Mouse (Mus musculus): Measurements from ENCODE around the gene Wnt5b. TPM values are rescaled to one million over a fixed set of nuclear protein-coding genes. Genes with fewer than 3 reads are reported as not detected.
"Not testable (repeated sequence)": the region's sequence is repeated elsewhere in the genome, so short reads cannot be mapped to it uniquely, and the experiment has no call there.

Wnt5b gene
- polyA plus RNA-seq, 2 experiments, result 13.3 to 17.5 TPM

DNA sequence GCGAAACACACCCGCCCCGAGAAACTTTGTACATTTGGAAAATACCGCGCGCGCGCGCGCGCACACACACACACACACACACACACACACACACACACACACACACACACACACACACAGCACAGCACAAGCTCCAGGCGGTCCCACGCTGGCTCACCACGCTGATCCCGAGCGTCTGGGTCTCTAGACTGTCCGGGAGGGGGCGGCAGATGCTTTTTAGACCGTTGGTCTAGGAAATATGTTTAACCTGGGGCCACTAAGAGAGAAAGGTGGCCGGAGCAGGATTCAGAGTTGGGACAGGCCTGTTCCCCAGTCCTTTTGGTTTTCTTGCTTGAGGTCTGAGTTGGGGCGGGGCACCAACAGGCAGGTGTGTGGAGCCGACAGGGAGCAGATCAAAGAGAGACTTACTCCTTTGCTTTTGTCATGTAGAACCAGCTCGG, 95.1 kb downstream of the Wnt5b start:
- H3K9ac ChIP-seq (ENCODE audit: low read depth, low read length, severe bottlenecking), result peak overlapping the region; percentile 42
- H3K27me3 ChIP-seq (ENCODE audit: control insufficient read depth, insufficient read depth, low read length), result 0 out of 2 replicates have a peak, but pooled peaks cover 5% of the 10 kb centered on the region
- peak; percentile 73 for ATAC-seq (ENCODE audit: low FRiP score, low read depth)

DNA sequence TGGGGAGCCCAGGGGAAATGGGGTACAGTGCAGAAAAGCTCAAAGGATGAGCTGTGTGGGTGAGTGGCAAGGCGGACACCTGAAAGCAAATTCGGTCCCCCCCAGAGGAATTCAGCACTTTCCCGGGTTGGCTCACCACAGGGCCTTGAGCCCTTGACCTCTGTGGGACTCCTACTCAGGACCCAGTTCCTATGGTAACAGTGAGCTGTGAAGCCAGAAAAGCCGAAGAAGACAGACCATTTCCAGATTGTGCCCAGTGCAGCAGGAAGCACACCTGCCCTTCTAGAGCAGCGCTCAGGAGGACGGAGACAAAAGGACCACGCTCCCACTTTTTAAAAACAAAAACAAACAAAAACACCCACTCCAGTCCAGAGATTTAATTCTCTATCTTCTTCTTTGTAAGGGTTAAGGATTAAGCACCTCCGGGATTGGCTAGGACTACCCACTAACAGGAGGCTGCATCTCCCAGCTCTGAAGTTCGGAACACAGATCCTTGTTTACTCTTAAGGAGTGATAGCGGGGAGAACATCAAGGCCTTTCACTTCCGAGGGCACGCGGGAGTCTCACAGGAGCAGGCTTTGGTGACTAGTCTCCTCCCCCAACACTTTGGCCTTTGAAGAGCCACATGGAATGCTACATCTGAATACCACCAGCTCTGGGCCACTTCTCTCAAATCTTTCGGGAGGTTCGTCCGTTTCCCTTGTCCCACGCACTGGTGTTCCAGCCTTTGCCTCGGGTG, 95.7 kb downstream of the Wnt5b start:
- DNase-seq (ENCODE audit: low spot score), result no peak
- Histone ChIP-seq H3K4me3 (replicated peaks; ENCODE audit: low read length) (peak overlapping the region; percentile 33), H3K27me3 (ENCODE audit: control insufficient read depth, insufficient read depth, low read length) (0 out of 2 replicates have a peak, but pooled peaks cover 5% of the 10 kb centered on the region), H3K36me3 (ENCODE audit: control insufficient read depth, insufficient read depth, low read length) (no peaks in the 10 kb centered on the region), H3K4me1 (ENCODE audit: control insufficient read depth, insufficient read depth, low read length) (peaks cover 13% of the 10 kb centered on the region), H3K9me3 (ENCODE audit: control insufficient read depth, low read length) (no peaks in the 10 kb centered on the region), H3K27ac (replicated peaks; ENCODE audit: low read depth, low read length) (no peak overlapping the region), H3K9ac (ENCODE audit: low read depth, low read length, severe bottlenecking) (peak overlapping the region; percentile 42), H3K4me2 (replicated peaks; ENCODE audit: low read depth, low read length, severe bottlenecking) (peak overlapping the region; percentile 69)
- no peak for TF ChIP-seq POLR2A (IDR thresholded peaks at IDR 0.05; ENCODE audit: borderline replicate concordance, extremely low read depth, insufficient read depth, insufficient read length)
- no peak for ATAC-seq (ENCODE audit: low FRiP score, low read depth)
- WGBS, result 7% methylated on average over 18 of the region's 18 CpGs

More for the DNA sequence above, 95.1 kb downstream of the Wnt5b start:
- Histone ChIP-seq H3K4me1 (ENCODE audit: control insufficient read depth, insufficient read depth, low read length) (peaks cover 13% of the 10 kb centered on the region), H3K27ac (replicated peaks; ENCODE audit: low read depth, low read length) (no peak overlapping the region), H3K36me3 (ENCODE audit: control insufficient read depth, insufficient read depth, low read length) (no peaks in the 10 kb centered on the region), H3K4me3 (replicated peaks; ENCODE audit: low read length) (peak overlapping the region; percentile 33), H3K4me2 (replicated peaks; ENCODE audit: low read depth, low read length, severe bottlenecking) (peak overlapping the region; percentile 69), H3K9me3 (ENCODE audit: control insufficient read depth, low read length) (no peaks in the 10 kb centered on the region)
- no peak for TF ChIP-seq POLR2A (IDR thresholded peaks at IDR 0.05; ENCODE audit: borderline replicate concordance, extremely low read depth, insufficient read depth, insufficient read length)
- DNase-seq (ENCODE audit: low spot score), result peak; percentile 74
- 4% methylated on average over 23 of the region's 23 CpGs for WGBS

DNA sequence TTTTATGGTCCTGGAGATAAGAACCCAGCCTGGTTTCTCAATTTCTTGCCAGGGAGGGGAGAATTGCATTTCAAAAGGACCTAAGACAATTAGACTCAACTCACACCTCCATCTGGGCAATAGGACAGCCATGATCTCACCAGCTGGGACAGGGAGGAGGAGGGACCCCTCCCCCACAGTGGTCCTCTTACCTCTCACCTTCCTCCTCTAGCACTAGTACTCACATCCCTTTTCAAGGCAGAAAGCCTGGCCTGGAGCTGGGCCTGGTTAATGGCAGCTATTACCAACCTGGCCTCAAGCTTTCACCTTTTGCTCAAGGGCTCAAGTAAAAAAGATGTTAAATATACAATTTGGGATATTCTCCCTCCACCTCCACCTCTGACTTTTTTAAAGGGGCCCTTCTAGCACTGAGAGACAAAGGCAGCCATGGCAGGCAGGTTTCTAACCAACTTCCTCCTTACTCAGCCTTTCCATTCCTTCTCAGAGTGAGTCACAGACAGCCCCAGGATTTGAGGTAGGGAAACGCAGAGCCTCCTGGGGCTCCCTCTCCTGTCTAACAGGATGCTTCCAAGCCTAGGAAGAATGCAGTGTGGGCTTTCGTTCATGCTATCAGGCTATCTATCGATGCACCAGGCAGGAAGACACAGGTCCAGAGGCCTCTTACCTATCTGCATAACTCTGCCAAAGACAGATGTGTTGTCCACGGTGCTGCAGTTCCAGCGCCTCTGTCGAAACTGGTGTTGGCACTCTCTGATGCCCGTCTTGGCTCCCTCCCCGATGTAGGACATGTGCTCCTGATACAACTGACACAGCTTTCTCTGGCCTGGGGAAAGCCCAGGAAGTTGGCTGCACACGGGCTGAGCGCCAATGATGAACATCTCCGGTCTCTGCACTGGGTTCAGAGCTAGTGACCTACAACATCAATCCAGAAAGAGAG, 98.2 kb downstream of the Wnt5b start:
- DNase-seq (ENCODE audit: low spot score), result no peak
- Histone ChIP-seq H3K9ac (ENCODE audit: low read depth, low read length, severe bottlenecking) (no peak overlapping the region), H3K36me3 (ENCODE audit: control insufficient read depth, insufficient read depth, low read length) (no peaks in the 10 kb centered on the region), H3K4me2 (replicated peaks; ENCODE audit: low read depth, low read length, severe bottlenecking) (no peak overlapping the region), H3K9me3 (ENCODE audit: control insufficient read depth, low read length) (no peaks in the 10 kb centered on the region), H3K27me3 (ENCODE audit: control insufficient read depth, insufficient read depth, low read length) (0 out of 2 replicates have a peak, but pooled peaks cover 5% of the 10 kb centered on the region), H3K4me1 (ENCODE audit: control insufficient read depth, insufficient read depth, low read length) (peaks cover 3% of the 10 kb centered on the region), H3K27ac (replicated peaks; ENCODE audit: low read depth, low read length) (no peak overlapping the region), H3K4me3 (replicated peaks; ENCODE audit: low read length) (no peak overlapping the region)
- no peak for TF ChIP-seq POLR2A (IDR thresholded peaks at IDR 0.05; ENCODE audit: borderline replicate concordance, extremely low read depth, insufficient read depth, insufficient read length)
- no peak for ATAC-seq (ENCODE audit: low FRiP score, low read depth)
- 61% methylated on average over 11 of the region's 11 CpGs for WGBS

- Histone ChIP-seq H3K4me1 (ENCODE audit: control insufficient read depth, insufficient read depth, low read length) (peaks cover 4% of the 10 kb centered on the region), H3K36me3 (ENCODE audit: control insufficient read depth, insufficient read depth, low read length) (no peaks in the 10 kb centered on the region), H3K27me3 (ENCODE audit: control insufficient read depth, insufficient read depth, low read length) (no peaks in the 10 kb centered on the region), H3K4me2 (replicated peaks; ENCODE audit: low read depth, low read length, severe bottlenecking) (0 out of 2 replicates have a peak overlapping the region, but pooled peaks have one; percentile 10), H3K4me3 (replicated peaks; ENCODE audit: low read length) (no peak overlapping the region), H3K9ac (ENCODE audit: low read depth, low read length, severe bottlenecking) (no peak overlapping the region), H3K27ac (replicated peaks; ENCODE audit: low read depth, low read length) (no peak overlapping the region), H3K9me3 (ENCODE audit: control insufficient read depth, low read length) (no peaks in the 10 kb centered on the region)
- TF ChIP-seq POLR2A (IDR thresholded peaks at IDR 0.05; ENCODE audit: borderline replicate concordance, extremely low read depth, insufficient read depth, insufficient read length), result no peak; the same call in 1 of the 2 replicates
- ATAC-seq (ENCODE audit: low FRiP score, low read depth) (peak; percentile 65), DNase-seq (ENCODE audit: low spot score) (peak; percentile 82)
- WGBS, result 40% methylated on average over 12 of the region's 12 CpGs
Measured at GRCm38 (mm10) chr6:119443742-119444645, 100.2 kb downstream of the Wnt5b start.

- 86% methylated on average over 5 of the region's 5 CpGs for WGBS
Measured at GRCm38 (mm10) chr6:119442729-119443128, 101.4 kb downstream of the Wnt5b start.

More at GRCm38 (mm10) chr6:119442729-119443128, 101.4 kb downstream of the Wnt5b start:
- not testable (repeated sequence) for H3K4me3 ChIP-seq (replicated peaks; ENCODE audit: low read length); H3K36me3 ChIP-seq (ENCODE audit: control insufficient read depth, insufficient read depth, low read length); H3K4me2 ChIP-seq (replicated peaks; ENCODE audit: low read depth, low read length, severe bottlenecking); ATAC-seq (ENCODE audit: low FRiP score, low read depth); DNase-seq (ENCODE audit: low spot score); H3K27ac ChIP-seq (replicated peaks; ENCODE audit: low read depth, low read length); H3K4me1 ChIP-seq (ENCODE audit: control insufficient read depth, insufficient read depth, low read length); H3K9me3 ChIP-seq (ENCODE audit: control insufficient read depth, low read length); H3K27me3 ChIP-seq (ENCODE audit: control insufficient read depth, insufficient read depth, low read length); H3K9ac ChIP-seq (ENCODE audit: low read depth, low read length, severe bottlenecking)

All from limb, embryonic 14.5 days (tissue).